Mouse (Mus musculus) E14TG2a.4 (cell line): ENCODE data around the gene Nav3.

Experiments
- H3K27me3 ChIP-seq: 2 replicates; pipeline ENCODE4 v1.6.1; 2014; ENCODE audit warnings: low read length, control low read depth; ENCODE audit not compliant: insufficient read depth
- H3K36me3 ChIP-seq: 2 replicates; pipeline ENCODE4 v1.6.1; 2014; ENCODE audit warnings: low read length, control low read depth; ENCODE audit not compliant: insufficient read depth
- H3K4me1 ChIP-seq: replicated peaks from 2 replicates; pipeline ENCODE4 v1.6.1; 2014; ENCODE audit warnings: low read depth, low read length, control low read depth
- H3K4me3 ChIP-seq: replicated peaks from 2 replicates; pipeline ENCODE4 v1.5.1; 2014; ENCODE audit warnings: mild to moderate bottlenecking, low read length
- H3K9me3 ChIP-seq: 2 replicates; pipeline ENCODE4 v1.6.1; 2014; ENCODE audit warnings: low read length, control low read depth
- CTCF ChIP-seq: conservative IDR thresholded peaks from 2 replicates; pipeline ENCODE4 v1.5.1; 2014; ENCODE audit warnings: low read length
- NANOG ChIP-seq: IDR thresholded peaks from 2 replicates; pipeline ENCODE4 v1.6.1; 2014; ENCODE audit warnings: borderline replicate concordance, low read length, mixed read lengths
- POU5F1 ChIP-seq: IDR thresholded peaks from 2 replicates; pipeline ENCODE4 v1.6.1; 2014; ENCODE audit warnings: low read length, borderline replicate concordance

The Nav3 gene

GRCm38 (mm10) chr10:109920607-109921187 lies 535.3 kb downstream of the Nav3 start:
- Histone ChIP-seq H3K4me1 (no peaks in the 10 kb centered on the region), H3K9me3 (no peaks in the 10 kb centered on the region), H3K27me3 (no peaks in the 10 kb centered on the region), H3K4me3 (no peak overlapping the region), H3K36me3 (no peaks in the 10 kb centered on the region)
- no peak for TF ChIP-seq NANOG
- no peak for TF ChIP-seq POU5F1
- TF ChIP-seq CTCF = peak; percentile 98

- H3K4me3 ChIP-seq = no peak overlapping the region
- no peaks in the 10 kb centered on the region for H3K9me3 ChIP-seq
- H3K36me3 ChIP-seq = no peaks in the 10 kb centered on the region
- no peak for TF ChIP-seq POU5F1
- peak; percentile 28 for TF ChIP-seq CTCF
- no peak for TF ChIP-seq NANOG
- H3K27me3 ChIP-seq = no peaks in the 10 kb centered on the region
- no peaks in the 10 kb centered on the region for H3K4me1 ChIP-seq
These were observed 536.5 kb downstream of the Nav3 start for GRCm38 (mm10) chr10:109919515-109919914.

GRCm38 (mm10) chr10:109907206-109907605 lies 548.8 kb downstream of the Nav3 start:
- no peaks in the 10 kb centered on the region for H3K36me3 ChIP-seq
- TF ChIP-seq POU5F1 = no peak
- no peaks in the 10 kb centered on the region for H3K27me3 ChIP-seq
- H3K9me3 ChIP-seq = no peaks in the 10 kb centered on the region
- no peaks in the 10 kb centered on the region for H3K4me1 ChIP-seq
- no peak overlapping the region for H3K4me3 ChIP-seq

- H3K9me3 ChIP-seq = no peaks in the 10 kb centered on the region
- TF ChIP-seq POU5F1 = no peak
- TF ChIP-seq NANOG = no peak
- TF ChIP-seq CTCF = no peak
- H3K36me3 ChIP-seq = no peaks in the 10 kb centered on the region
These were observed 549.6 kb downstream of the Nav3 start for GRCm38 (mm10) chr10:109906413-109906785.

GRCm38 (mm10) chr10:109905649-109906412 lies 550.2 kb downstream of the Nav3 start:
- no peaks in the 10 kb centered on the region for H3K4me1 ChIP-seq
- H3K36me3 ChIP-seq = no peaks in the 10 kb centered on the region
- no peak overlapping the region for H3K4me3 ChIP-seq
- H3K27me3 ChIP-seq = no peaks in the 10 kb centered on the region
- no peaks in the 10 kb centered on the region for H3K9me3 ChIP-seq
- TF ChIP-seq POU5F1 = no peak
- no peak for TF ChIP-seq CTCF
- TF ChIP-seq NANOG = no peak

More at GRCm38 (mm10) chr10:109906413-109906785, 549.6 kb downstream of the Nav3 start:
- Histone ChIP-seq H3K4me1 (no peaks in the 10 kb centered on the region), H3K4me3 (no peak overlapping the region), H3K27me3 (no peaks in the 10 kb centered on the region)

GRCm38 (mm10) chr10:109904841-109905240 lies 551.2 kb downstream of the Nav3 start:
- no peaks in the 10 kb centered on the region for H3K9me3 ChIP-seq
- no peak for TF ChIP-seq CTCF
- no peak for TF ChIP-seq NANOG
- no peaks in the 10 kb centered on the region for H3K4me1 ChIP-seq
- H3K4me3 ChIP-seq = no peak overlapping the region
- no peaks in the 10 kb centered on the region for H3K36me3 ChIP-seq
- no peaks in the 10 kb centered on the region for H3K27me3 ChIP-seq

GRCm38 (mm10) chr10:109903701-109904555 lies 552.1 kb downstream of the Nav3 start:
- Histone ChIP-seq H3K27me3 (no peaks in the 10 kb centered on the region), H3K4me1 (no peaks in the 10 kb centered on the region), H3K4me3 (no peak overlapping the region), H3K36me3 (no peaks in the 10 kb centered on the region), H3K9me3 (no peaks in the 10 kb centered on the region)
- TF ChIP-seq NANOG (no peak), POU5F1 (no peak), CTCF (no peak)

- Histone ChIP-seq H3K9me3 (no peaks in the 10 kb centered on the region), H3K27me3 (no peaks in the 10 kb centered on the region), H3K36me3 (no peaks in the 10 kb centered on the region), H3K4me1 (no peaks in the 10 kb centered on the region), H3K4me3 (no peak overlapping the region)
- no peak for TF ChIP-seq POU5F1
- TF ChIP-seq CTCF = no peak
- no peak for TF ChIP-seq NANOG
These were observed 552.8 kb downstream of the Nav3 start for GRCm38 (mm10) chr10:109903241-109903640.

- TF ChIP-seq POU5F1 = no peak
- no peak for TF ChIP-seq NANOG
- no peak for TF ChIP-seq CTCF
- Histone ChIP-seq H3K4me3 (no peak overlapping the region), H3K36me3 (no peaks in the 10 kb centered on the region), H3K9me3 (no peaks in the 10 kb centered on the region), H3K27me3 (no peaks in the 10 kb centered on the region), H3K4me1 (no peaks in the 10 kb centered on the region)
These were observed 566.9 kb downstream of the Nav3 start for GRCm38 (mm10) chr10:109889171-109889475.
